Mouse (Mus musculus): Measurements from ENCODE around the gene Mrpl20. TPM values are rescaled to one million over a fixed set of nuclear protein-coding genes. Genes with fewer than 3 reads are reported as not detected.

The Mrpl20 gene
- polyA plus RNA-seq, 1 experiment from 2014 or later: 171 TPM

DNA sequence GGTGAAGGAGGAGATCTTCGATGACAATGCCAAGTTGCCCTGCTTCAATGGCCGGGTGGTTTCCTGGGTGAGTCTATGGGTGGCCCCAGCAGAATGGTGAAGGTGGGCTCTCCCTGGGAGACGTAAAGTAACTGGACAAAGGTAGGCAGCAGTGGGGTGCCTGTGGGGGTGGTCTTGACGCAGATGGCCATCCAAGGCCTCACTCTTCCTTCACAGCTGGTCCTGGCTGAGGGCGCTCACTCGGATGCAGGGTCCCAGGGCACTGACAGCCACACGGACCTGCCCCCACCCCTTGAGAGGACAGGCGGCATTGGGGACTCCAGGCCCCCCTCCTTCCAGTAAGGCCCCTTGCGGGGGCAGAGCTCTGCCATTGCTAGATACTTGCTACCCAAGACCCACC is 50.7 kb downstream of the Mrpl20 start:
- WGBS (ENCODE audit: insufficient replicate concordance): 83% methylated on average over 9 of the region's 9 CpGs
- DNase-seq: no peak
- Histone ChIP-seq H3K36me3 (replicated peaks; ENCODE audit: insufficient read depth, low read length) (peaks cover 29% of the 10 kb centered on the region), H3K4me2 (ENCODE audit: low read depth, low read length) (no peak overlapping the region), H3K9ac (replicated peaks) (no peak overlapping the region), H3K27ac (ENCODE audit: low read depth) (no peak overlapping the region), H3K9me3 (ENCODE audit: low read length) (no peaks in the 10 kb centered on the region), H3K4me3 (ENCODE audit: low read depth, low read length) (no peak overlapping the region), H3K4me1 (ENCODE audit: insufficient read depth) (peaks cover 27% of the 10 kb centered on the region), H3K27me3 (ENCODE audit: insufficient read depth, low read length) (no peaks in the 10 kb centered on the region)
- TF ChIP-seq CTCF (IDR thresholded peaks at IDR 0.05; ENCODE audit: low read depth) (no peak), EP300 (IDR thresholded peaks at IDR 0.05; ENCODE audit: low read depth) (no peak)
- no peak for ATAC-seq

- 93% methylated on average over 12 of the region's 12 CpGs for WGBS (ENCODE audit: insufficient replicate concordance)
- H3K36me3 ChIP-seq (replicated peaks; ENCODE audit: insufficient read depth, low read length): peaks cover 40% of the 10 kb centered on the region
- no peak overlapping the region for H3K27ac ChIP-seq (ENCODE audit: low read depth)
- H3K4me3 ChIP-seq (ENCODE audit: low read depth, low read length): no peak overlapping the region
- no peak overlapping the region for H3K9ac ChIP-seq (replicated peaks)
- no peaks in the 10 kb centered on the region for H3K9me3 ChIP-seq (ENCODE audit: low read length)
- DNase-seq (no peak), ATAC-seq (no peak)
- no peak for TF ChIP-seq CTCF (IDR thresholded peaks at IDR 0.05; ENCODE audit: low read depth)
- TF ChIP-seq EP300 (IDR thresholded peaks at IDR 0.05; ENCODE audit: low read depth): no peak
- peaks cover 12% of the 10 kb centered on the region for H3K4me1 ChIP-seq (ENCODE audit: insufficient read depth)
- no peaks in the 10 kb centered on the region for H3K27me3 ChIP-seq (ENCODE audit: insufficient read depth, low read length)
- no peak overlapping the region for H3K4me2 ChIP-seq (ENCODE audit: low read depth, low read length)
These were observed 52.3 kb downstream of the Mrpl20 start for GRCm38 (mm10) chr4:155854991-155855390.

DNA sequence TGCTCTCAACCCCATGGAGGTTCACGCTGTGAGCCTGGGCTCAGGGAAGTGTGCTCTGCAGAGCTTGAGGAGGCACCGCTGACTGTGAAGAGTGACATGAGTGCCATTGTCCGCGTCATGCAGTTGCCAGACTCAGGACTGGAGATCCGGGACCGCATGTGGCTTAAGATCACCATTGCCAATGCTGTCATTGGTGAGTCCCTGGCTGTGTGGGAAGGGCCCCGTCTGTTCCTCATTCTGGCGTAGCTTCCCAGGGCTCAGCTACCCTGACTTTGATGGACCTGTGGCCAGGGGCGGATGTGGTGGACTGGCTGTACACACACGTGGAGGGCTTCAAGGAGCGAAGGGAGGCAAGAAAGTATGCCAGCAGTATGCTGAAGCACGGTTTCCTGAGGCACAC is 53.4 kb downstream of the Mrpl20 start:
- no peak for DNase-seq
- H3K4me3 ChIP-seq (ENCODE audit: low read depth, low read length): no peak overlapping the region
- no peak for ATAC-seq
- H3K27ac ChIP-seq (ENCODE audit: low read depth): no peak overlapping the region
- TF ChIP-seq EP300 (IDR thresholded peaks at IDR 0.05; ENCODE audit: low read depth) (no peak), CTCF (IDR thresholded peaks at IDR 0.05; ENCODE audit: low read depth) (no peak)
- no peak overlapping the region for H3K9ac ChIP-seq (replicated peaks)
- peaks cover 40% of the 10 kb centered on the region for H3K36me3 ChIP-seq (replicated peaks; ENCODE audit: insufficient read depth, low read length)
- H3K27me3 ChIP-seq (ENCODE audit: insufficient read depth, low read length): no peaks in the 10 kb centered on the region
- 88% methylated on average over 12 of the region's 12 CpGs for WGBS (ENCODE audit: insufficient replicate concordance)
- H3K4me1 ChIP-seq (ENCODE audit: insufficient read depth): peaks cover 4% of the 10 kb centered on the region
- no peaks in the 10 kb centered on the region for H3K9me3 ChIP-seq (ENCODE audit: low read length)
- H3K4me2 ChIP-seq (ENCODE audit: low read depth, low read length): no peak overlapping the region

DNA sequence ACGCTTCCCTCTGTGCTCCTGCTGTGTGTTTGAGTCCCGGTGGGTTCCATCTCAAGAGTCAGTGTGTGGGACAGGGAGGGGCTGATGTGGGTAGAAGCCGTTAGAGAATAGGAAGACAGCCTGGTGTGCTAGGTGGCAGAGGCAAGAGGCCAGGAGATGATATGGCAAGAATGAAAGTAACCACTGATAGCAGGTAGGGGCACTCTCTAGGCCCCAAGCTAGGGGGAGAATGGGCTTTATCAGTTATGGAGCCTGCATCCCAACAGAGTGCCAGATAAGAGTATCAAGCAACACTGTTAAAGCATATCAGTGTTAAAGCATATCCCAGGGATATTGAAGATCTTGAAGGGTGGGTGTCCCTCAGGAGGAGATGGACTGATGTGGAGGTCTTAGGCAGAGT is 54.2 kb downstream of the Mrpl20 start:
- WGBS (ENCODE audit: insufficient replicate concordance): 63% methylated on average over 3 of the region's 3 CpGs
- no peak for DNase-seq
- no peak for TF ChIP-seq CTCF (IDR thresholded peaks at IDR 0.05; ENCODE audit: low read depth)
- no peak for TF ChIP-seq EP300 (IDR thresholded peaks at IDR 0.05; ENCODE audit: low read depth)
- Histone ChIP-seq H3K9ac (replicated peaks) (no peak overlapping the region), H3K27ac (ENCODE audit: low read depth) (no peak overlapping the region), H3K27me3 (ENCODE audit: insufficient read depth, low read length) (no peaks in the 10 kb centered on the region), H3K4me2 (ENCODE audit: low read depth, low read length) (no peak overlapping the region), H3K4me3 (ENCODE audit: low read depth, low read length) (no peak overlapping the region), H3K9me3 (ENCODE audit: low read length) (no peaks in the 10 kb centered on the region), H3K4me1 (ENCODE audit: insufficient read depth) (no peaks in the 10 kb centered on the region), H3K36me3 (replicated peaks; ENCODE audit: insufficient read depth, low read length) (peaks cover 40% of the 10 kb centered on the region)
- ATAC-seq: no peak

GRCm38 (mm10) chr4:155859318-155859717 is 56.6 kb downstream of the Mrpl20 start:
- DNase-seq (peak; percentile 80), ATAC-seq (peak; percentile 43)
- Histone ChIP-seq H3K9me3 (ENCODE audit: low read length) (no peaks in the 10 kb centered on the region), H3K27ac (ENCODE audit: low read depth) (no peak overlapping the region), H3K27me3 (ENCODE audit: insufficient read depth, low read length) (no peaks in the 10 kb centered on the region), H3K4me2 (ENCODE audit: low read depth, low read length) (no peak overlapping the region), H3K9ac (replicated peaks) (no peak overlapping the region), H3K4me1 (ENCODE audit: insufficient read depth) (no peaks in the 10 kb centered on the region), H3K4me3 (ENCODE audit: low read depth, low read length) (no peak overlapping the region), H3K36me3 (replicated peaks; ENCODE audit: insufficient read depth, low read length) (peaks cover 40% of the 10 kb centered on the region)
- TF ChIP-seq CTCF (IDR thresholded peaks at IDR 0.05; ENCODE audit: low read depth): no peak
- no peak for TF ChIP-seq EP300 (IDR thresholded peaks at IDR 0.05; ENCODE audit: low read depth)
- 29% methylated on average over 13 of the region's 13 CpGs for whole genome bisulfite sequencing (ENCODE audit: insufficient replicate concordance)

Small RNAs within 50 kb of the gene (microRNA-seq; reads per million reads assigned to microRNA genes)
- gene Gm27743: not detected

Other genes starting within 250 kb of the Mrpl20 start
- gene Nadk, start 240.5 kb upstream of the Mrpl20 start, polyA plus RNA-seq (2015; fragmentation: Nextera tagmentation; extraction: Ambion mirVana): 50.1 and 55.5 TPM in 2 replicates
- gene Slc35e2, start 201.5 kb upstream of the Mrpl20 start, polyA plus RNA-seq (2015; fragmentation: Nextera tagmentation; extraction: Ambion mirVana): 5.4 and 5.6 TPM in 2 replicates
- gene Cdk11b, start 178.0 kb upstream of the Mrpl20 start, polyA plus RNA-seq (2015; fragmentation: Nextera tagmentation; extraction: Ambion mirVana): 22.8 and 24.9 TPM in 2 replicates
- gene Gm10563, start 157.5 kb upstream of the Mrpl20 start, polyA plus RNA-seq (2015; fragmentation: Nextera tagmentation; extraction: Ambion mirVana): not detected in 2 replicates
- gene Mmp23, start 149.5 kb upstream of the Mrpl20 start, polyA plus RNA-seq (2015; fragmentation: Nextera tagmentation; extraction: Ambion mirVana): 5.9 and 6.8 TPM in 2 replicates
- 3.4 and 4.3 TPM in 2 replicates for gene Mib2, start 133.7 kb upstream of the Mrpl20 start, polyA plus RNA-seq (2015; fragmentation: Nextera tagmentation; extraction: Ambion mirVana)
- gene Fndc10, start 108.5 kb upstream of the Mrpl20 start, polyA plus RNA-seq (2015; fragmentation: Nextera tagmentation; extraction: Ambion mirVana): 0.27 and 0.41 TPM in 2 replicates
- gene Ssu72, start 98.1 kb upstream of the Mrpl20 start, polyA plus RNA-seq (2015; fragmentation: Nextera tagmentation; extraction: Ambion mirVana): 66.6 and 66.9 TPM in 2 replicates
- 0.02 and 0.06 TPM in 2 replicates for gene Tmem240, start 68.1 kb upstream of the Mrpl20 start, polyA plus RNA-seq (2015; fragmentation: Nextera tagmentation; extraction: Ambion mirVana)
- gene Atad3a, start 41.8 kb upstream of the Mrpl20 start, polyA plus RNA-seq (2015; fragmentation: Nextera tagmentation; extraction: Ambion mirVana): 44.7 and 45.0 TPM in 2 replicates
- gene Vwa1, start 28.2 kb upstream of the Mrpl20 start, polyA plus RNA-seq (2015; fragmentation: Nextera tagmentation; extraction: Ambion mirVana): 0.25 and 0.28 TPM in 2 replicates
- 0.21 and 0.40 TPM in 2 replicates for gene Tmem88b, start 17.0 kb upstream of the Mrpl20 start, polyA plus RNA-seq (2015; fragmentation: Nextera tagmentation; extraction: Ambion mirVana)
- 0.34 and 0.46 TPM in 2 replicates for gene Ankrd65, start 12.4 kb upstream of the Mrpl20 start, polyA plus RNA-seq (2015; fragmentation: Nextera tagmentation; extraction: Ambion mirVana)
- gene Ccnl2, start 9.6 kb downstream of the Mrpl20 start, polyA plus RNA-seq (2015; fragmentation: Nextera tagmentation; extraction: Ambion mirVana): 47.7 and 52.5 TPM in 2 replicates
- 89.9 and 92.7 TPM in 2 replicates for gene Aurkaip1, start 28.4 kb downstream of the Mrpl20 start, polyA plus RNA-seq (2015; fragmentation: Nextera tagmentation; extraction: Ambion mirVana)
- gene Mxra8, start 36.8 kb downstream of the Mrpl20 start, polyA plus RNA-seq (2015; fragmentation: Nextera tagmentation; extraction: Ambion mirVana): 13.7 and 14.4 TPM in 2 replicates
- 5.1 and 5.7 TPM in 2 replicates for gene Dvl1, start 44.5 kb downstream of the Mrpl20 start, polyA plus RNA-seq (2015; fragmentation: Nextera tagmentation; extraction: Ambion mirVana)
- 0.08 and 0.09 TPM in 2 replicates for gene Tas1r3, start 60.5 kb downstream of the Mrpl20 start, polyA plus RNA-seq (2015; fragmentation: Nextera tagmentation; extraction: Ambion mirVana)
- gene Cptp, start 66.6 kb downstream of the Mrpl20 start, polyA plus RNA-seq (2015; fragmentation: Nextera tagmentation; extraction: Ambion mirVana): 8.1 and 8.4 TPM in 2 replicates
- gene Ints11, start 66.7 kb downstream of the Mrpl20 start, polyA plus RNA-seq (2015; fragmentation: Nextera tagmentation; extraction: Ambion mirVana): 14.9 and 17.4 TPM in 2 replicates
- gene Pusl1, start 88.9 kb downstream of the Mrpl20 start, polyA plus RNA-seq (2015; fragmentation: Nextera tagmentation; extraction: Ambion mirVana): 14.1 and 15.3 TPM in 2 replicates
- 2.1 and 2.8 TPM in 2 replicates for gene Acap3, start 88.9 kb downstream of the Mrpl20 start, polyA plus RNA-seq (2015; fragmentation: Nextera tagmentation; extraction: Ambion mirVana)
- gene Ube2j2, start 141.0 kb downstream of the Mrpl20 start, polyA plus RNA-seq (2015; fragmentation: Nextera tagmentation; extraction: Ambion mirVana): 45.9 and 56.7 TPM in 2 replicates
- 39.5 and 39.7 TPM in 2 replicates for gene C1qtnf12, start 159.4 kb downstream of the Mrpl20 start, polyA plus RNA-seq (2015; fragmentation: Nextera tagmentation; extraction: Ambion mirVana)
- gene B3galt6, start 189.8 kb downstream of the Mrpl20 start, polyA plus RNA-seq (2015; fragmentation: Nextera tagmentation; extraction: Ambion mirVana): 3.5 and 4.7 TPM in 2 replicates
- gene Sdf4, start 190.0 kb downstream of the Mrpl20 start, polyA plus RNA-seq (2015; fragmentation: Nextera tagmentation; extraction: Ambion mirVana): 91.5 and 94.2 TPM in 2 replicates
- 0.26 and 0.36 TPM in 2 replicates for gene Tnfrsf4, start 211.0 kb downstream of the Mrpl20 start, polyA plus RNA-seq (2015; fragmentation: Nextera tagmentation; extraction: Ambion mirVana)
- gene Tnfrsf18, start 223.3 kb downstream of the Mrpl20 start, polyA plus RNA-seq (2015; fragmentation: Nextera tagmentation; extraction: Ambion mirVana): 0.78 and 1.2 TPM in 2 replicates

All from liver, postnatal 0 days (tissue).